Comparison of ENCODE assay signal across 20 mouse cellular contexts in genomic region chr8:84339867-84340266, GRCm38 (mm10). TPM values are rescaled to one million over a fixed set of nuclear protein-coding genes. Genes with fewer than 3 reads are reported as not detected.
DNase-seq lines count a peak whose midpoint lies in the region; ATAC-seq and TF ChIP-seq lines count a peak whose summit lies in the region.
"Had no signal": no experiment of that assay in that cellular context is flagged by ENCODE, and none has a peak within 500 bp of the region (broad histone marks: within the 10 kb centered on the region; RNA-seq: fewer than 3 reads in every experiment).

No protein-coding gene starts in this region.

- no peak overlapping the region for H3K27ac ChIP-seq in liver, postnatal 0 days (ENCODE audit: low read depth)
- H3K27ac ChIP-seq: embryonic facial prominence, embryonic 15.5 days; forebrain, embryonic 10.5 days; gastrocnemius, adult 2 months; hindbrain, embryonic 15.5 days had no signal

- no peaks in the 10 kb centered on the region for H3K9me3 ChIP-seq in liver, postnatal 0 days (ENCODE audit: low read length)
- H3K9me3 ChIP-seq: embryonic facial prominence, embryonic 15.5 days; forebrain, embryonic 10.5 days; G1E; heart, embryonic 12.5 days; hindbrain, embryonic 15.5 days had no signal

- DNase-seq in cerebellum, postnatal 4 days (ENCODE audit: low spot score in 2 of 2): no peak
- DNase-seq in cerebellum, adult 9-10 months: peak; percentile 80
- peak; percentile 67 to 71 for DNase-seq in cerebellum, postnatal 25 days
- no peak for DNase-seq in adipocyte (ENCODE audit: low spot score)
- DNase-seq in liver, postnatal 0 days: no peak
- no peak for DNase-seq in left cerebral cortex, postnatal 36 days (ENCODE audit: low spot score in 2 of 2)
- DNase-seq: adrenal gland, postnatal 14 days; B cell, adult 2 months; gastrocnemius, postnatal 25 days had no signal

- H3K36me3 ChIP-seq in liver, postnatal 0 days (replicated peaks; ENCODE audit: insufficient read depth, low read length): no peaks in the 10 kb centered on the region
- H3K36me3 ChIP-seq: embryonic facial prominence, embryonic 15.5 days; forebrain, embryonic 10.5 days; G1E; heart, embryonic 12.5 days; hindbrain, embryonic 15.5 days had no signal

- H3K27me3 ChIP-seq in liver, postnatal 0 days (ENCODE audit: insufficient read depth, low read length): peaks cover 6% of the 10 kb centered on the region; the same call in 1 of the 2 replicates

- no peak for TF ChIP-seq EP300 in liver, postnatal 0 days (IDR thresholded peaks at IDR 0.05; ENCODE audit: low read depth)

- no peaks in the 10 kb centered on the region for H3K4me1 ChIP-seq in liver, postnatal 0 days (ENCODE audit: insufficient read depth)
- H3K4me1 ChIP-seq: heart, embryonic 12.5 days had no signal

- WGBS in liver, postnatal 0 days (ENCODE audit: insufficient replicate concordance): 53% methylated on average over 4 of the region's 4 CpGs

- no peak overlapping the region for H3K4me3 ChIP-seq in liver, postnatal 0 days (ENCODE audit: low read depth, low read length)
- H3K4me3 ChIP-seq: embryonic facial prominence, embryonic 15.5 days; erythroblast, embryonic 14.5 days; gastrocnemius, adult 2 months; heart, embryonic 12.5 days; hindbrain, embryonic 15.5 days had no signal

- peak; percentile 63 for ATAC-seq in cerebellum, adult (ENCODE audit: insufficient number of reproducible peaks, low FRiP score, low TSS enrichment)
- no peak for ATAC-seq in liver, postnatal 0 days
- ATAC-seq: CD4-positive, CD25-positive, alpha-beta regulatory T cell, adult 4 months; forebrain, embryonic 14.5 days; intestine, embryonic 16.5 days had no signal

- TF ChIP-seq CTCF in liver, postnatal 0 days (IDR thresholded peaks at IDR 0.05; ENCODE audit: low read depth): no peak

- intact Hi-C loops in left cerebral cortex, postnatal 36 days (cut with DNase I): no loop called here

- H3K4me2 ChIP-seq in liver, postnatal 0 days (ENCODE audit: low read depth, low read length): no peak overlapping the region
- H3K4me2 ChIP-seq: embryonic facial prominence, embryonic 15.5 days; heart, embryonic 12.5 days; hindbrain, embryonic 15.5 days had no signal

- no peak overlapping the region for H3K9ac ChIP-seq in liver, postnatal 0 days (replicated peaks)
- H3K9ac ChIP-seq: embryonic facial prominence, embryonic 15.5 days; heart, embryonic 12.5 days; hindbrain, embryonic 15.5 days had no signal

RNA-seq across cellular contexts. Expression of gene Cacna1a, which starts 48.4 kb away (rescaled TPM):
- 0.49 and 0.92 TPM in 2 replicates for polyA plus RNA-seq in liver, postnatal 0 days (2015; fragmentation: Nextera tagmentation; extraction: Ambion mirVana)
- total RNA-seq in left cerebral cortex, postnatal 36 days (2021): 100 to 1,000 TPM; 219 to 272 TPM

Comparison
In these comparisons a context has a peak if more than half of its experiments do, and no peak if none do; other contexts are left out.
1. DNase-seq: peak in cerebellum, adult 9-10 months (single experiment) and cerebellum, postnatal 25 days (2 of 2); none in cerebellum, postnatal 4 days (0 of 2), adipocyte (single experiment), liver, postnatal 0 days (single experiment) and left cerebral cortex, postnatal 36 days (0 of 2).